Mouse (Mus musculus): Measurements from ENCODE around the gene Tbc1d17. TPM values are rescaled to one million over a fixed set of nuclear protein-coding genes. Genes with fewer than 3 reads are reported as not detected.
A peak's percentile ranks its signal among the peaks of the same experiment; 100 is the strongest.

Tbc1d17 gene
- total and polyA plus RNA-seq, 3 experiments = 31.9 to 40.5 (median 38.5) TPM

- in situ Hi-C loops (cut with MboI; ENCODE audit: low pct_ligation_motif_present, low pct_unique_long_range_greater_than_20kb, low sequenced_read_pairs) = no loop called here
- no peaks in the 10 kb centered on the region for H3K9me3 ChIP-seq (replicated peaks; ENCODE audit: low read length)
- H3K36me3 ChIP-seq (replicated peaks in 1 of 2; ENCODE audit: control insufficient read depth in 1 of 2, insufficient read depth in 1 of 2, low read length in 1 of 2) = peaks cover 0 to 11% of the 10 kb centered on the region in 2 experiments
- peak overlapping the region; percentile 98; the same call in 1 of the 2 replicates for H3K4me2 ChIP-seq (ENCODE audit: insufficient read depth, low read depth, poor library complexity, severe bottlenecking)
- dilution Hi-C loops (cut with MboI; ENCODE audit: extremely low pct_ligation_motif_present, extremely low pct_unique_long_range_greater_than_20kb, low sequenced_read_pairs) = no loop called here
- H3K27me3 ChIP-seq (replicated peaks) = peaks cover 28% of the 10 kb centered on the region
- TF ChIP-seq MYC (IDR thresholded peaks at IDR 0.05; ENCODE audit: low read depth, low read length) (no peak), TBP (conservative IDR thresholded peaks at IDR 0.05; ENCODE audit: low read depth, low read length) (no peak), E2F4 (IDR thresholded peaks at IDR 0.05; ENCODE audit: insufficient replicate concordance, low read depth, low read length) (no peak), SIN3A (IDR thresholded peaks at IDR 0.05; ENCODE audit: low read length) (no peak), POLR2AphosphoS2 (IDR thresholded peaks at IDR 0.05; ENCODE audit: low read depth, low read length) (no peak), MEF2A (IDR thresholded peaks at IDR 0.05; ENCODE audit: borderline replicate concordance, low read depth, low read length) (no peak), USF1 (IDR thresholded peaks at IDR 0.05; ENCODE audit: low read depth, low read length) (no peak), RAD21 (IDR thresholded peaks at IDR 0.05; ENCODE audit: low read depth, low read length) (no peak), CTCF (conservative IDR thresholded peaks at IDR 0.05 in 1 of 2, IDR thresholded peaks at IDR 0.05 in 1 of 2; ENCODE audit: low read depth in 2 of 2, low read length in 2 of 2) (no peak), KAT2A (IDR thresholded peaks at IDR 0.05; ENCODE audit: insufficient replicate concordance, low read length) (no peak), PAX5 (IDR thresholded peaks at IDR 0.05; ENCODE audit: low read length) (no peak), BHLHE40 (IDR thresholded peaks at IDR 0.05; ENCODE audit: low read depth, low read length) (no peak)
- H3K4me1 ChIP-seq (ENCODE audit: control insufficient read depth in 1 of 2, insufficient read depth in 2 of 2) = peaks cover 16 to 29% of the 10 kb centered on the region in 2 experiments
- H3K27ac ChIP-seq (ENCODE audit: insufficient read depth, low read depth) = no peak overlapping the region
- DNase-seq (ENCODE audit: extremely low read depth) = no peak
- no peak overlapping the region for H3K9ac ChIP-seq (ENCODE audit: insufficient read depth, low read depth)
- no peaks in the 10 kb centered on the region for H3K79me2 ChIP-seq (replicated peaks; ENCODE audit: control insufficient read depth, extremely low read depth, insufficient read depth, poor library complexity, severe bottlenecking)
- H3K4me3 ChIP-seq (replicated peaks in 1 of 3; ENCODE audit: low read depth in 2 of 3, low read length in 2 of 3, poor library complexity in 1 of 3) = no peak overlapping the region
These were observed 21.7 kb upstream of the Tbc1d17 start for GRCm38 (mm10) chr7:44870614-44871013.

- Histone ChIP-seq H3K9ac (ENCODE audit: insufficient read depth, low read depth) (peak within 1 kb of the TSS; percentile 78), H3K9me3 (replicated peaks; ENCODE audit: low read length) (no peaks in the 10 kb centered on the region), H3K4me2 (ENCODE audit: insufficient read depth, low read depth, poor library complexity, severe bottlenecking) (peak within 1 kb of the TSS; percentile 98), H3K27ac (ENCODE audit: insufficient read depth, low read depth) (peak within 1 kb of the TSS; percentile 31; the same call in 1 of the 2 replicates), H3K4me3 (replicated peaks in 1 of 3; ENCODE audit: low read depth in 2 of 3, low read length in 2 of 3, poor library complexity in 1 of 3) (peak within 1 kb of the TSS; percentile 50 to 97 (median 66)), H3K79me2 (replicated peaks; ENCODE audit: control insufficient read depth, extremely low read depth, insufficient read depth, poor library complexity, severe bottlenecking) (no peaks in the 10 kb centered on the region), H3K36me3 (replicated peaks in 1 of 2; ENCODE audit: control insufficient read depth in 1 of 2, insufficient read depth in 1 of 2, low read length in 1 of 2) (peaks cover 3 to 16% of the 10 kb centered on the region in 2 experiments), H3K4me1 (ENCODE audit: control insufficient read depth in 1 of 2, insufficient read depth in 2 of 2) (peaks cover 22 to 36% of the 10 kb centered on the region in 2 experiments), H3K27me3 (replicated peaks) (peaks cover 28% of the 10 kb centered on the region)
- in situ Hi-C loops (cut with MboI; ENCODE audit: low pct_ligation_motif_present, low pct_unique_long_range_greater_than_20kb, low sequenced_read_pairs) (no loop called here), dilution Hi-C loops (cut with MboI; ENCODE audit: extremely low pct_ligation_motif_present, extremely low pct_unique_long_range_greater_than_20kb, low sequenced_read_pairs) (no loop called here)
- peak; percentile 84 for DNase-seq (ENCODE audit: extremely low read depth)
- TF ChIP-seq IRF4 (IDR thresholded peaks at IDR 0.05; ENCODE audit: low read depth, low read length) (peak; percentile 28; the same call in 1 of the 2 replicates), MAZ (IDR thresholded peaks at IDR 0.05; ENCODE audit: low read depth, low read length) (0 out of 2 replicates have a peak, but pooled peaks have one; percentile 34), HCFC1 (IDR thresholded peaks at IDR 0.05; ENCODE audit: low read depth, low read length) (peak; percentile 77), MYC (IDR thresholded peaks at IDR 0.05; ENCODE audit: low read depth, low read length) (no peak), ZKSCAN1 (IDR thresholded peaks at IDR 0.05; ENCODE audit: borderline replicate concordance, low read depth, low read length) (no peak), RAD21 (IDR thresholded peaks at IDR 0.05; ENCODE audit: low read depth, low read length) (no peak), MEF2A (IDR thresholded peaks at IDR 0.05; ENCODE audit: borderline replicate concordance, low read depth, low read length) (0 out of 2 replicates have a peak, but pooled peaks have one; percentile 27), NELFE (IDR thresholded peaks at IDR 0.05; ENCODE audit: low read depth, low read length) (no peak), MAX (IDR thresholded peaks at IDR 0.05; ENCODE audit: low read length) (no peak), JUN (IDR thresholded peaks at IDR 0.05; ENCODE audit: insufficient read depth, low read depth, low read length) (no peak), ZC3H11A (IDR thresholded peaks at IDR 0.05; ENCODE audit: low read depth, low read length) (no peak), KAT2A (IDR thresholded peaks at IDR 0.05; ENCODE audit: insufficient replicate concordance, low read length) (0 out of 2 replicates have a peak, but pooled peaks have one; percentile 14), E2F4 (IDR thresholded peaks at IDR 0.05; ENCODE audit: insufficient replicate concordance, low read depth, low read length) (no peak), MAFK (IDR thresholded peaks at IDR 0.05; ENCODE audit: insufficient replicate concordance, low read length) (no peak), CHD1 (IDR thresholded peaks at IDR 0.05; ENCODE audit: low read depth, low read length) (peak; percentile 97), JUND (conservative IDR thresholded peaks at IDR 0.05; ENCODE audit: low read depth, low read length) (no peak), CTCF (conservative IDR thresholded peaks at IDR 0.05 in 1 of 2, IDR thresholded peaks at IDR 0.05 in 1 of 2; ENCODE audit: low read depth in 2 of 2, low read length in 2 of 2) (no peak), TBP (conservative IDR thresholded peaks at IDR 0.05; ENCODE audit: low read depth, low read length) (no peak; the same call in 1 of the 2 replicates), POLR2A (IDR thresholded peaks at IDR 0.05; ENCODE audit: low read depth, low read length) (0 out of 2 replicates have a peak, but pooled peaks have one; percentile 18), BHLHE40 (IDR thresholded peaks at IDR 0.05; ENCODE audit: low read depth, low read length) (no peak), GABPA (IDR thresholded peaks at IDR 0.05; ENCODE audit: insufficient replicate concordance, low read depth, low read length) (no peak), UBTF (IDR thresholded peaks at IDR 0.05; ENCODE audit: low read depth, low read length) (no peak), CHD2 (IDR thresholded peaks at IDR 0.05; ENCODE audit: low read length) (no peak), EP300 (IDR thresholded peaks at IDR 0.05; ENCODE audit: low read length) (no peak), ZMIZ1 (IDR thresholded peaks at IDR 0.05; ENCODE audit: low read depth, low read length) (0 out of 2 replicates have a peak, but pooled peaks have one; percentile 43)
These were observed 21.0 kb upstream of the Tbc1d17 start, which contains the start of gene Ptov1 for GRCm38 (mm10) chr7:44869697-44870528. Ptov1 (minus strand) TSS chr7:44869788.
